Mouse (Mus musculus) heart, postnatal 25 days (tissue): ENCODE data around the gene Olfr1135. TPM values are rescaled to one million over a fixed set of nuclear protein-coding genes. Genes with fewer than 3 reads are reported as not detected.

Experiments used
- DNase-seq: peaks from one replicate; pipeline ENCODE4 v3.0.0; 2022; ENCODE audit warnings: low spot score
- intact Hi-C: fragments of 180-260 bp; cut with DNase I; formaldehyde crosslinking; loops from one replicate; pipeline ENCODE4 v1.15.1; 2025
- total RNA-seq, 2 experiments: library from RNA; stranded (reverse); gene quantifications; 2 replicates each; pipeline ENCODE4 v1.2.3; 2021

The Olfr1135 gene
- not detected for total RNA-seq

GRCm38 (mm10) chr2:87673564-87673963 is at the start of gene Olfr1135:
Gene Olfr1135, minus strand, starts transcription at chr2:87673664.
- intact Hi-C loops = no loop called here

GRCm38 (mm10) chr2:87713079-87713478 is 39.6 kb upstream of the Olfr1135 start, which contains the start of gene Olfr1137:
Gene Olfr1137, minus strand, starts transcription at chr2:87713179.
- intact Hi-C loops = no loop called here

More at GRCm38 (mm10) chr2:87673564-87673963, at the start of gene Olfr1135:
- no peak for DNase-seq

GRCm38 (mm10) chr2:87693847-87694246 is 20.4 kb upstream of the Olfr1135 start, which contains the start of gene Olfr1136:
Gene Olfr1136, minus strand, starts transcription at chr2:87693947.
- no peak for DNase-seq
- intact Hi-C loops = no loop called here

More at GRCm38 (mm10) chr2:87713079-87713478, 39.6 kb upstream of the Olfr1135 start, which contains the start of gene Olfr1137:
- no peak for DNase-seq

- intact Hi-C loops = no loop called here
- DNase-seq = no peak
Measured at GRCm38 (mm10) chr2:87658360-87658759, 15.1 kb downstream of the Olfr1135 start, which contains the start of gene Olfr1134. Gene Olfr1134, minus strand, starts transcription at chr2:87658460.

GRCm38 (mm10) chr2:87647274-87647673 is 26.2 kb downstream of the Olfr1135 start, which contains the start of gene Olfr1133:
Gene Olfr1133, minus strand, starts transcription at chr2:87647374.
- DNase-seq = no peak
- intact Hi-C loops = no loop called here

GRCm38 (mm10) chr2:87642441-87642840 is 31.0 kb downstream of the Olfr1135 start:
- intact Hi-C loops = no loop called here
- no peak for DNase-seq

- no peak for DNase-seq
- intact Hi-C loops = no loop called here
Measured at GRCm38 (mm10) chr2:87637435-87637834, 36.0 kb downstream of the Olfr1135 start, which contains the start of gene Olfr1132. Gene Olfr1132, minus strand, starts transcription at chr2:87637535.

GRCm38 (mm10) chr2:87626804-87627203 is 46.7 kb downstream of the Olfr1135 start, which contains the start of gene Olfr1131:
Gene Olfr1131, plus strand, starts transcription at chr2:87627104.
- intact Hi-C loops = no loop called here
- no peak for DNase-seq

Other genes starting within 250 kb of the Olfr1135 start
- gene Olfr1124, start 243.4 kb downstream of the Olfr1135 start, total RNA-seq = not detected
- gene Olfr1126, start 219.7 kb downstream of the Olfr1135 start, total RNA-seq = not detected
- not detected for gene Pramel7, start 176.6 kb downstream of the Olfr1135 start, total RNA-seq
- gene Pramel6, start 167.1 kb downstream of the Olfr1135 start, total RNA-seq = not detected
- gene Olfr153, start 141.9 kb downstream of the Olfr1135 start, total RNA-seq = not detected
- gene Olfr1128, start 128.1 kb downstream of the Olfr1135 start, total RNA-seq = not detected
- gene Olfr1129, start 99.8 kb downstream of the Olfr1135 start, total RNA-seq = not detected
- gene Olfr1130, start 67.5 kb downstream of the Olfr1135 start, total RNA-seq = not detected
- not detected for gene Olfr1131, start 46.6 kb downstream of the Olfr1135 start, total RNA-seq
- gene Olfr1132, start 36.1 kb downstream of the Olfr1135 start, total RNA-seq = not detected
- gene Olfr1133, start 26.3 kb downstream of the Olfr1135 start, total RNA-seq = not detected
- not detected for gene Olfr1134, start 15.2 kb downstream of the Olfr1135 start, total RNA-seq
- gene Olfr1136, start 20.3 kb upstream of the Olfr1135 start, total RNA-seq = not detected
- gene Olfr1137, start 39.5 kb upstream of the Olfr1135 start, total RNA-seq = not detected
- gene Olfr1138, start 66.3 kb upstream of the Olfr1135 start, total RNA-seq = not detected
- gene Olfr1140, start 70.1 kb upstream of the Olfr1135 start, total RNA-seq = not detected
- not detected for gene Olfr1141, start 80.3 kb upstream of the Olfr1135 start, total RNA-seq
- not detected for gene Olfr152, start 105.8 kb upstream of the Olfr1135 start, total RNA-seq
- not detected for gene Olfr1143, start 126.9 kb upstream of the Olfr1135 start, total RNA-seq
- not detected for gene Olfr1145, start 136.2 kb upstream of the Olfr1135 start, total RNA-seq
- gene Olfr1148, start 156.9 kb upstream of the Olfr1135 start, total RNA-seq = not detected
- gene Olfr1150-ps1, start 170.3 kb upstream of the Olfr1135 start, total RNA-seq = not detected
- not detected for gene Olfr1151, start 182.2 kb upstream of the Olfr1135 start, total RNA-seq
- gene Olfr1152, start 192.8 kb upstream of the Olfr1135 start, total RNA-seq = not detected
- gene Olfr1153, start 221.3 kb upstream of the Olfr1135 start, total RNA-seq = not detected
- gene Olfr1154, start 231.5 kb upstream of the Olfr1135 start, total RNA-seq = not detected